Mouse (Mus musculus): Measurements from ENCODE around the gene Olfr1474. TPM values are rescaled to one million over a fixed set of nuclear protein-coding genes. Genes with fewer than 3 reads are reported as not detected.
"Not testable (repeated sequence)": the region's sequence is repeated elsewhere in the genome, so short reads cannot be mapped to it uniquely, and the experiment has no call there.

Gene Olfr1474
- not detected for total RNA-seq (2021)
- long read RNA-seq, experiment 1: 0 reads
- long read RNA-seq, experiment 2: 0 reads

- DNase-seq (ENCODE audit: extremely low spot score in 1 of 2, low spot score in 2 of 2); intact Hi-C loops (cut with DNase I); H3K4me3 ChIP-seq; H3K27ac ChIP-seq: not testable (repeated sequence)
Measured at GRCm38 (mm10) chr19:13469265-13469664, at the start of gene Olfr1474. Gene Olfr1474, plus strand, starts transcription at chr19:13469565.

GRCm38 (mm10) chr19:13443109-13443508 is 26.3 kb upstream of the Olfr1474 start, which contains the start of gene Olfr1471:
Gene Olfr1471, plus strand, starts transcription at chr19:13443409.
- intact Hi-C loops (cut with DNase I); H3K4me3 ChIP-seq; DNase-seq (ENCODE audit: extremely low spot score in 1 of 2, low spot score in 2 of 2); H3K27ac ChIP-seq: not testable (repeated sequence)

- no peak for DNase-seq (ENCODE audit: extremely low spot score in 1 of 2, low spot score in 2 of 2)
- Histone ChIP-seq H3K4me3 (no peak within 1 kb of the TSS), H3K27ac (no peak within 1 kb of the TSS)
- TF ChIP-seq CTCF (IDR thresholded peaks at IDR 0.05): no peak
- intact Hi-C loops (cut with DNase I): no loop called here
Measured at GRCm38 (mm10) chr19:13455986-13456385, 13.4 kb upstream of the Olfr1474 start, which contains the start of gene Olfr1472. Gene Olfr1472, minus strand, starts transcription at chr19:13456086.

- intact Hi-C loops (cut with DNase I): no loop called here
- no peak for TF ChIP-seq CTCF (IDR thresholded peaks at IDR 0.05)
- DNase-seq (ENCODE audit: extremely low spot score in 1 of 2, low spot score in 2 of 2): no peak
- H3K4me3 ChIP-seq: no peak within 1 kb of the TSS
- no peak within 1 kb of the TSS for H3K27ac ChIP-seq
Measured at GRCm38 (mm10) chr19:13480096-13480495, 10.7 kb downstream of the Olfr1474 start, which contains the start of gene Olfr1475. Gene Olfr1475, minus strand, starts transcription at chr19:13480196.

- intact Hi-C loops (cut with DNase I): no loop called here
- no peak within 1 kb of the TSS for H3K27ac ChIP-seq
- no peak for DNase-seq (ENCODE audit: extremely low spot score in 1 of 2, low spot score in 2 of 2)
- no peak within 1 kb of the TSS for H3K4me3 ChIP-seq
- TF ChIP-seq CTCF (IDR thresholded peaks at IDR 0.05): no peak
Measured at GRCm38 (mm10) chr19:13500246-13500645, 30.9 kb downstream of the Olfr1474 start, which contains the start of gene Olfr1477. Gene Olfr1477, plus strand, starts transcription at chr19:13500546.

Other genes starting within 250 kb of the Olfr1474 start
- not detected for gene Olfr1463, start 238.2 kb upstream of the Olfr1474 start, total RNA-seq (2021)
- gene Olfr1465, start 154.0 kb upstream of the Olfr1474 start, total RNA-seq (2021): not detected
- not detected for gene Olfr1466, start 130.7 kb upstream of the Olfr1474 start, total RNA-seq (2021)
- not detected for gene Olfr1467, start 107.3 kb upstream of the Olfr1474 start, total RNA-seq (2021)
- gene Olfr1469, start 61.7 kb upstream of the Olfr1474 start, total RNA-seq (2021): not detected
- gene Olfr1471, start 26.2 kb upstream of the Olfr1474 start, total RNA-seq (2021): not detected
- gene Olfr1472, start 13.5 kb upstream of the Olfr1474 start, total RNA-seq (2021): not detected
- not detected for gene Olfr1475, start 10.6 kb downstream of the Olfr1474 start, total RNA-seq (2021)
- gene Olfr1477, start 31.0 kb downstream of the Olfr1474 start, total RNA-seq (2021): not detected
- not detected for gene Olfr1480, start 58.3 kb downstream of the Olfr1474 start, total RNA-seq (2021)
- not detected for gene Olfr1484, start 113.9 kb downstream of the Olfr1474 start, total RNA-seq (2021)
- gene Olfr1487, start 147.8 kb downstream of the Olfr1474 start, total RNA-seq (2021): not detected
- not detected for gene Olfr1489, start 162.1 kb downstream of the Olfr1474 start, total RNA-seq (2021)
- not detected for gene Olfr1490, start 181.5 kb downstream of the Olfr1474 start, total RNA-seq (2021)
- gene Olfr1491, start 227.7 kb downstream of the Olfr1474 start, total RNA-seq (2021): not detected